Mouse (Mus musculus): ENCODE measurements around the gene Vkorc1. TPM values are rescaled to one million over a fixed set of nuclear protein-coding genes. Genes with fewer than 3 reads are reported as not detected.
"Not testable (repeated sequence)": the region's sequence is repeated elsewhere in the genome, so short reads cannot be mapped to it uniquely, and the experiment has no call there.

Gene Vkorc1
- 269 and 272 TPM in 2 replicates for polyA plus RNA-seq (2015; fragmentation: Nextera tagmentation; extraction: Ambion mirVana)

DNA sequence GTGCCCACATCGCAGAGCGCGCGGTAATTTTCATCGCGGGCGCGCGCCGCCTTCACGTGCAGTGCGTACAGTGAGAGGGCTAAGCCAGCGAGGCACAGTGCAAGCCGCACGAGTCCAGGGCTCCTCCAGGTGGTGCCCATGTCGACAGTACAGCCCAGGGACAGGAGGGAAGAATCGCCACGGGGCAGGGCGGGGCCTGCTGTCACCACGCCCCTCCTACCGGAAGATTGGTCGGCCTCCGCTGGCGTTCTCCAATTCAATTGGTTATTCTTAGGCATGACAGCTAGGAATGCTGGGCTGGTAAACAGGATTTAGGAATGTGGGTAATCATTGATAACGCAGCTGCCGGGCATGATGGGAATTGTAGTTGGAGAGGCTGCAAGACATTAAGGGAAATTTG lies at the start of gene Vkorc1, which contains the start of gene Gm21974:
TSS of gene Vkorc1 (minus strand) at position 176 of the 400 bp plus-strand sequence.
TSS of gene Gm21974 (minus strand) at position 13 of the 400 bp plus-strand sequence.
- Histone ChIP-seq H3K27ac (peak within 1 kb of the TSS; percentile 90), H3K27me3 (no peaks in the 10 kb centered on the region), H3K36me3 (peaks cover 28% of the 10 kb centered on the region), H3K9ac (peak within 1 kb of the TSS; percentile 74), H3K4me2 (peak within 1 kb of the TSS; percentile 79), H3K4me3 (peak within 1 kb of the TSS; percentile 74), H3K4me1 (peaks cover 13% of the 10 kb centered on the region), H3K9me3 (no peaks in the 10 kb centered on the region)
- peak; percentile 94 for ATAC-seq (ENCODE audit: insufficient number of reproducible peaks, low FRiP score, low TSS enrichment, low read depth)
- WGBS, result under 1% methylated on average over 26 of the region's 26 CpGs

DNA sequence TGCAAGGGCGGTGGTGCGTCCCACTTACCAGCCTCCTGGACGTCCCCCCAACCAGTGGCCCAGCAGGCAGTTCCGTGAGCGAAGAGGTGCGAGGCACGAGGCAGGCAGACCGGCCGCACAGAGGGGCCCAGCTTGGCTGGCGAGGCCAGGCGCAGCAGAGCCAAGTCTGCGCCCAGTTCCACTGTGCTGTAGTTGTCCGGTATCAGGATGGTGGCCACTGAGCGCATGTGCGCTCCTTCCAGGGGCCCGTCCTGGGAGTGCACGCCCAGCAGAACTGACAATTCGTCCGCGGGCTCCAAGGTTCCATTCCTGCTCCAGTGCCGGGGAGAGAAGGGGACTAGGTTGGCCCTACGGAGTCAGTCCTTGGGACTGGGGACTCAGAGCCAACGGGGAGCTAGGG lies 49.2 kb upstream of the Vkorc1 start:
- ATAC-seq (ENCODE audit: insufficient number of reproducible peaks, low FRiP score, low TSS enrichment, low read depth), result no peak
- Histone ChIP-seq H3K9ac (no peak overlapping the region), H3K36me3 (no peaks in the 10 kb centered on the region), H3K9me3 (no peaks in the 10 kb centered on the region), H3K27me3 (peaks cover 38% of the 10 kb centered on the region), H3K4me3 (peak overlapping the region; percentile 20), H3K27ac (no peak overlapping the region), H3K4me1 (peaks cover 4% of the 10 kb centered on the region), H3K4me2 (peak overlapping the region; percentile 20; the same call in 1 of the 2 replicates)
- 8% methylated on average over 23 of the region's 23 CpGs for whole genome bisulfite sequencing

DNA sequence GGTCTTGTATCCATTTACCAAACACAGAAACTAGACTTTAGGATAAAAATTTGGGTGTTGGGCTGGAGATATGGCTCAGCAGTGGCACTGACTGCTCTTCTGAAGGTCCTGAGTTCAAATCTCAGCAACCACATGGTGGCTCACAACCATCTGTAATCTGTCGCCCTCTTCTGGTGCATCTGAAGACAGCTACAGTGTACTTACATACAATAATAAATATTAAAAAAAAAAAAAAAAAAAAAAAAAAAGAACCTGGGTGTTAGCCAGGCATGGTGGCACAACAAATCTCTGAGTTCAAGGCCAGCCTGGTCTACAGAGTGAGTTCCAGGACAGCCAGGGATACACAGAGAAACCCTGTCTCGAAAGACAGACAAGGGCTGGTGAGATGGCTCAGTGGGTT lies 46.7 kb upstream of the Vkorc1 start:
- ATAC-seq (ENCODE audit: insufficient number of reproducible peaks, low FRiP score, low TSS enrichment, low read depth), result not testable (repeated sequence)
- WGBS, result 59% methylated on average over 2 of the region's 2 CpGs

DNA sequence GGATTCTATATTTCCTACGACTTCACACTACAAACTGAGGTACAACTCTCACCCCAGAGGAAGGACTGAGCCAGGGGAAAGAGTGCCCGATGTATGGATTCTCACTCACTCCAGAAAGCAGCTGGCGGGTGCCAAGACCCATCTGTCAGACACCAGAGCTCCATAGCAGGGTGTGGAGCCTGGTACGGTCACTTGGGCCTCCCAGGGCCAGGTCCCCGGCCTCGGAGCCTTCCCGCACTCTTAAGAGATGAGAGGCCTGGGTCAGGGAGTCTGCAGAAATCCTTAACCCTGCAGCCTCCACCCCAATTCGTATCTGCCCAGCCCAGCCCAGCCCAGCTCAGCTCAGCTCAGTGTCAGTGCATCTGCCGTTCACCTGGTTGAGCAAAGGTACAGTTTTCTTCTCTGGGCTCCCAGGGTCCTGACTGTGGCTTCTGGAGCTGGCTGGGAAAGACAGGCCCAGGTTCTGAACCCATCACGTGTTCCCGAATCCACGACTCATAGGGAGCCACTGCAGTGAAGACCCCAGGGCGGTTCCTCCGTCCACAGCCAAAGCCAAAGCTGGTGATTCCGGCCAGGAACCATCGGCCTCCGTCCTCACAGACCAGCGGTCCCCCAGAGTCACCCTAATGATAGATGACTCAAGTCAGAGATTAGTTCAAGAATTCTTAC lies 40.9 kb upstream of the Vkorc1 start:
- Histone ChIP-seq H3K4me3 (peak overlapping the region; percentile 79), H3K9me3 (no peaks in the 10 kb centered on the region), H3K9ac (peak overlapping the region; percentile 76), H3K4me1 (peaks cover 21% of the 10 kb centered on the region), H3K27ac (peak overlapping the region; percentile 88), H3K27me3 (no peaks in the 10 kb centered on the region), H3K36me3 (no peaks in the 10 kb centered on the region), H3K4me2 (peak overlapping the region; percentile 91)
- no peak for ATAC-seq (ENCODE audit: insufficient number of reproducible peaks, low FRiP score, low TSS enrichment, low read depth)
- 58% methylated on average over 18 of the region's 18 CpGs for WGBS

More for the DNA sequence above, 46.7 kb upstream of the Vkorc1 start:
- H3K4me2 ChIP-seq, H3K9ac ChIP-seq, H3K27ac ChIP-seq, H3K4me3 ChIP-seq, H3K9me3 ChIP-seq, H3K4me1 ChIP-seq, H3K36me3 ChIP-seq: not testable (repeated sequence)
- H3K27me3 ChIP-seq, result peaks cover 38% of the 10 kb centered on the region

DNA sequence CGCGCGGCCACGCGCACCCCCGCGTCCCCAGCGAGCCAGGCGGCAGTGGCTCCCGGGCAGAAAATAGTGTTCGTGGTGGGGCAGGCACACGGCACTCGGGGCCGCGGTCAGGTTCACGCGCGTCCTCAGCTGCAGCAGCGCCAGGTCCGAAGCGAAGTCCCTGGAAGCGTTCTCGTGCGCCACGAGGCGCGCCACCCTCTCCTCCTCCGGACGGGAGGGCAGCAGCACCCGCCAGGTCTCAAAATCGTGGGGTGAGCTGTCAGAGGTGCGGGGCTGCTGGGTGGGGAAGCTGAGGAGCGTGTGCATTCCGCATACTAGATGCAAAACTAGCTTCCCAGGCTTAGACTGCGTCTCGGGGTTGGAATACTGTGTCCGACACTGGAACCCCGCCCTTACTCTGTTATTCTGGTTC lies 40.3 kb upstream of the Vkorc1 start:
- Histone ChIP-seq H3K4me2 (peak overlapping the region; percentile 91), H3K36me3 (no peaks in the 10 kb centered on the region), H3K4me3 (peak overlapping the region; percentile 79), H3K9ac (peak overlapping the region; percentile 76), H3K27me3 (no peaks in the 10 kb centered on the region), H3K4me1 (peaks cover 24% of the 10 kb centered on the region), H3K9me3 (no peaks in the 10 kb centered on the region), H3K27ac (peak overlapping the region; percentile 88)
- peak; percentile 20; the same call in 1 of the 2 replicates for ATAC-seq (ENCODE audit: insufficient number of reproducible peaks, low FRiP score, low TSS enrichment, low read depth)
- 2% methylated on average over 38 of the region's 38 CpGs for WGBS

DNA sequence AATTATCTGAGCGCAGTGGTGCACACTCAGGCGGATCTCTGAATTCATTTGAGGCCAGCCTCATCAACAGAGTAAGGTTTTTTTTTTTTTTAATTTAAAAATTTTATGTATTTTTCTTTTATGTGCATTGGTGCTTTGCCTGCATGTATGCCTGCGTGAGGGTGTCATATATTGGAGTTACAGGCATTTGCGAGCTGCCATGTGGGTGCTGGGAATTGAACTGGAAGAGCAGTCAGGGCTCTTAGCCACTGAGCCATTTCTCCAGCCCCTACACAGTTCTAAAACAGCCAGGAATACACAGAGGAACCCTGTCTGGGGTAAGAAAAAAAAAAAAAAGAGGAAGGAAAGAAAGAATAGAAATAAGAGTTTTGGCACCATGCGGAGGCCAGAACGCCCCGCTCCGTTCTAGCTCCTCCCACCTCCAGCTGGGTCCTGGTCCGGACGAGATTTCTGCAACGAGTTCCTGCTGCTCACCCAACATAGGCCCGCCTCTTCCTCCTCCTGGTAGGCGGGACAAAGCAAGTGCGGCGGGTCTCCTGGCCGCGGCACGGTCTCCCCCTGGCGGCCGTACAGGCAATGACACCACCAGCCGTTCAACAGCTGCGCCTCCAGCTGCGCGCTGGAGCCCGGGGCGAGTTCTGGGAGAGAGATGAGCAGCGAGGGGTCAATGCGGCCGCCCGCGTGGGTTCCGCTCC lies 39.8 kb upstream of the Vkorc1 start:
- Histone ChIP-seq H3K4me1 (peaks cover 26% of the 10 kb centered on the region), H3K4me3 (peak overlapping the region; percentile 79), H3K9me3 (no peaks in the 10 kb centered on the region), H3K9ac (peak overlapping the region; percentile 76), H3K27me3 (peaks cover 3% of the 10 kb centered on the region; the same call in 1 of the 2 replicates), H3K36me3 (no peaks in the 10 kb centered on the region), H3K4me2 (peak overlapping the region; percentile 91), H3K27ac (peak overlapping the region; percentile 88)
- WGBS, result 6% methylated on average over 32 of the region's 32 CpGs
- peak; percentile 95 for ATAC-seq (ENCODE audit: insufficient number of reproducible peaks, low FRiP score, low TSS enrichment, low read depth)

DNA sequence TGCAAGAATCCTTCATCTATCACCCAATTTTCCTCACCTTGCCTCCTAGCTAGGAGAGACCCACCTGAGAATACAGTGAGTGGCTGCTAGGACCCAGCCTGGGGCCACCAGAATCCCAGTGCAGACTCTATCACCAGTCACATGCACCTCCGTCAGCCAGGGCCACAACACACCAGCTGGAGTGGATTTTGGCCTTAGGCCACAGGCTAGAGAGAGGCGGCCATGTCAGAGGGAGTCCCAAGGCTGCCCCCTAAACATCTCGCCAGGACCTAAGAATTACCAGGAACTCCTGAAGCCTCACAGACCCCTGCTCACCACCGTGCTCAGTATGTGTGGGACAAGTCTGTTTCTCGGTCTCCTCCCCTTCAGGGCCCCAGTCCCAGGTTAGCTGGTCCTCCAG lies 38.7 kb upstream of the Vkorc1 start:
- no peaks in the 10 kb centered on the region for H3K9me3 ChIP-seq
- H3K36me3 ChIP-seq, result no peaks in the 10 kb centered on the region
- no peak overlapping the region for H3K4me2 ChIP-seq
- no peak for ATAC-seq (ENCODE audit: insufficient number of reproducible peaks, low FRiP score, low TSS enrichment, low read depth)
- H3K27me3 ChIP-seq, result peaks cover 12% of the 10 kb centered on the region
- H3K4me1 ChIP-seq, result peaks cover 36% of the 10 kb centered on the region
- H3K27ac ChIP-seq, result no peak overlapping the region
- 80% methylated on average over 5 of the region's 5 CpGs for WGBS
- no peak overlapping the region for H3K9ac ChIP-seq
- no peak overlapping the region for H3K4me3 ChIP-seq

DNA sequence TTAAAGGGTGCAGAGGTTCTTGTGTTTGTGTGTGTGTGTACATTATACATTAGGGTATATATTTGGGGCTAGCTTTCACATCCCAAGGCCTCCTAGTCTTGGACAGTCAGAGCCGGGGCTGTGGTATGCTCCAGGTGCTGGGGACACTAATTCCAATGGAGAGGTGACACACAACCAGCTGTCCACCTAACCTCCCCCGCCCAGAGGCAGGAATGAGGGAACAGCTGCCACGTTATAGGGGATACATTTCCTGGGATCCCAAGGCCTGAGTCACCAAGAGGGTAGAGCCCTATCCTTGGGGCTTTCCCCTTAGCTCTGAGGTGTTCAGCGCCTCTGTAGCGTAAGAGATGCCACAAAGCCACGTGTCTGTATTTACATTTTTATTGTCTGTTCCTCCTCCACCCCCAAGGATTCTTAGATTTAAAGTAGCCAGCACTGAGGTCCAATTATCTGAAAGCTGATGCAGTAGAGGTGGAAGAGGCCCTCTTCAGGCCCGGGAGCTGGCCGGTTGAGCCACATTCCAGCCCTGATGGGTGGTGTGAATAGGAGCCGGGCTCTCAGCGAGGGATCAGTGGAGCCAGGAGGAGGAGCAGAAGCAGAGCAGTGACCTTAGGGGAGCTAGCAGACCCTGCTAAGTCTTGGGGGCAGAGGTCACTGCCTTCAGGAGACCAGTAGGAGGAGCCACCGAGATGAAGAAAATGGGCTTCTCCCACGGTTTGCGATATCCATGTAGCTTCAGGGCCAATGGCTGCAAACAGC lies 37.0 kb upstream of the Vkorc1 start:
- ATAC-seq (ENCODE audit: insufficient number of reproducible peaks, low FRiP score, low TSS enrichment, low read depth), result no peak
- no peak overlapping the region for H3K4me3 ChIP-seq
- no peak overlapping the region for H3K4me2 ChIP-seq
- 21% methylated on average over 13 of the region's 13 CpGs for WGBS
- no peaks in the 10 kb centered on the region for H3K36me3 ChIP-seq
- H3K27me3 ChIP-seq, result peaks cover 28% of the 10 kb centered on the region
- H3K9me3 ChIP-seq, result no peaks in the 10 kb centered on the region
- H3K4me1 ChIP-seq, result peaks cover 40% of the 10 kb centered on the region
- H3K27ac ChIP-seq, result 0 out of 2 replicates have a peak overlapping the region, but pooled peaks have one; percentile 22
- 0 out of 2 replicates have a peak overlapping the region, but pooled peaks have one; percentile 7 for H3K9ac ChIP-seq

DNA sequence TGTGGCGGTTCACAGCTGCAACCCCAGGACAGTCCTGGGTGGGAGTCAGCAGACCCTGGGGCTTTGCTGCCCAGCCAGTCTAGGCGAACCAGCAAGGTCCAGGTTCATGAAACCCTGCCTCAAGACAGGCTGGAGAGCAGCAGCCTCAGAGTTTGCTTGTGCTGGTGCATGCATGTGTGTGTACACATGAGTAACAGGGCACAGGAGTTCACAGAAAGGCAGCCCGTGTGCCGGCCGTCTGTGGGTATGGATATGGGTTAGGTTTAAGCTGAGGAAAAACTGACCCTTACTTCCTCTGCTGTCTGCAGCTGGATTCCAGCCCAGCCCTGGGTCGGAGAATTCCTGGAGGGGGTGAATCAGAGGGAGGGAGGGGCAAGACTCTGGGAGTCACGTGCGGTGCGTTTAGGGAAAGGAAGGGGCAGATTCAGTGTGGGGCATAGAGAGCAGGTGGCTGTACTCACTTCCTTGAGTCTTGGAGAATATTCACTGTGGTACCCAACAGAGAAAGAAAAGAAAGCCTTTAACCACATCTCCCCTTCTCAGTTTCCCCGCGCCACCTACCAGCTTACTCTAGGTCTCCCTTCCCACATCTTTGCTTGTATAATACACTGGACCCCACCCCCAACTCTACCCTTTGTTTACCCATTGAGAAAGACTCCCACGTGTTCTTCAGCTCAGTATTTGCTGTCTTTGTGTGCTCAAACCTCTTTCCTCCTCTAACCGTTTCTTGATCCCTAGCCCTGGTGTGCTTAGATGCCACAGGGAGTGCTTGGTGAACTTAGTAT lies 36.1 kb upstream of the Vkorc1 start:
- no peaks in the 10 kb centered on the region for H3K9me3 ChIP-seq
- 39% methylated on average over 13 of the region's 13 CpGs for WGBS
- peaks cover 7% of the 10 kb centered on the region; the same call in 1 of the 2 replicates for H3K36me3 ChIP-seq
- no peak overlapping the region for H3K4me3 ChIP-seq
- no peak overlapping the region for H3K27ac ChIP-seq
- H3K4me2 ChIP-seq, result no peak overlapping the region
- H3K27me3 ChIP-seq, result peaks cover 28% of the 10 kb centered on the region
- no peak for ATAC-seq (ENCODE audit: insufficient number of reproducible peaks, low FRiP score, low TSS enrichment, low read depth)
- H3K4me1 ChIP-seq, result peaks cover 39% of the 10 kb centered on the region
- no peak overlapping the region for H3K9ac ChIP-seq

DNA sequence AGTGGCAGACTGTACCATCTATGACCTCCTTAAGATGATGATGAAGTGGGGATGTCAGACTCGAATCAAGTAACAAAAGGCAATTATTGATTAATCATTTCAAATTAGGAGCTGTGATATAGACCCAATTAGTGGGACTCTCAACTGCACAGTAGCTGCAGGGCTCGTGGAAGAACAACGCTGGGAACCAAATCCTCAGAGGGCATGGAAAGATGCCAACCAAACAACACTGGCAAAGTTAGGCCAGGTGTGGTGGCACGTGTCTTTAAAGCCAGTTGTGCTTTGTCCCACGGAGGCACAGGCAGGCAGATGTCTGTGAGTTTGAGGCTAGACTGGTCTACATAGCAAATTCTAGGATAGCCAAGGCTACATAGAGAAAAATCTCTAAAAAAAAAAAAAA lies 35.2 kb upstream of the Vkorc1 start:
- Histone ChIP-seq H3K27ac (no peak overlapping the region), H3K36me3 (peaks cover 17% of the 10 kb centered on the region), H3K4me1 (peaks cover 33% of the 10 kb centered on the region), H3K27me3 (peaks cover 28% of the 10 kb centered on the region), H3K9ac (no peak overlapping the region), H3K4me3 (no peak overlapping the region), H3K4me2 (no peak overlapping the region), H3K9me3 (no peaks in the 10 kb centered on the region)
- WGBS, result 67% methylated on average over 5 of the region's 5 CpGs
- no peak for ATAC-seq (ENCODE audit: insufficient number of reproducible peaks, low FRiP score, low TSS enrichment, low read depth)

DNA sequence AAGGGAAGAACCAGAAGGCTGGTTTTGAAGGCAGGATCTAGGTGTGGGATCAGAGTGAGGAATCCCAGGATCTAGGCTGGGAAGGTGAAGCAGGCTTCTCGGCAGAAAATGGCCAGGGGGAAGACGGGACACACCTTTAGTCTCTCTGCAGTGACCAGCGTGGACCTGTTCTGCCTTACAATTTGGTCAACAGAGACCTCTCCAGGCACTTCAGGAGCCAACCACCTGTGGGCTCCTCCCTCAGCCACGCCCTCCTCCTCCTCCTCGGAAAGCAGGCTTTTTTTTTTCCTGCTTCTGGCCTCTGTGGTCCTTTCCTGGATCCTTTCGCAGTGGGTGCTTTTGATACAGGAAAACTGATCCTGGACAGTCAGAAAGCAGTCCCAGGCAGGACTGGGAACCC lies 34.5 kb upstream of the Vkorc1 start, which contains the start of gene Prss8:
TSS of gene Prss8 (minus strand) at position 182 of the 400 bp plus-strand sequence.
- H3K9me3 ChIP-seq, result no peaks in the 10 kb centered on the region
- peaks cover 33% of the 10 kb centered on the region for H3K4me1 ChIP-seq
- H3K27me3 ChIP-seq, result peaks cover 28% of the 10 kb centered on the region
- peak within 1 kb of the TSS; percentile 29 for H3K4me2 ChIP-seq
- H3K9ac ChIP-seq, result peak within 1 kb of the TSS; percentile 37
- H3K27ac ChIP-seq, result no peak within 1 kb of the TSS
- peaks cover 24% of the 10 kb centered on the region for H3K36me3 ChIP-seq
- WGBS, result 10% methylated on average over 6 of the region's 6 CpGs
- ATAC-seq (ENCODE audit: insufficient number of reproducible peaks, low FRiP score, low TSS enrichment, low read depth), result no peak
- peak within 1 kb of the TSS; percentile 27 for H3K4me3 ChIP-seq

Data from limb, embryonic 15.5 days (tissue).